Mouse (Mus musculus) ZHBTc4 (cell line): Measurements from ENCODE around the gene Msx2.
A peak's percentile ranks its signal among the peaks of the same experiment; 100 is the strongest.

ENCODE experiments used
- DNase-seq: peaks from one replicate; pipeline ENCODE4 v3.0.0-alpha.2; 2011; ENCODE audit warnings: low read depth, low spot score

Gene Msx2

GRCm38 (mm10) chr13:53465191-53465820, 7.6 kb downstream of the Msx2 start:
- DNase-seq = no peak

GRCm38 (mm10) chr13:53464441-53465001, 8.4 kb downstream of the Msx2 start:
- peak; percentile 52 for DNase-seq

- no peak for DNase-seq
These were observed 8.9 kb downstream of the Msx2 start for GRCm38 (mm10) chr13:53463946-53464345.

- DNase-seq = no peak
These were observed 9.8 kb downstream of the Msx2 start for GRCm38 (mm10) chr13:53463037-53463436.

- no peak for DNase-seq
These were observed 10.3 kb downstream of the Msx2 start for GRCm38 (mm10) chr13:53462649-53462970.

GRCm38 (mm10) chr13:53461855-53462648, 10.8 kb downstream of the Msx2 start:
- peak; percentile 91 for DNase-seq

GRCm38 (mm10) chr13:53461346-53461745, 11.5 kb downstream of the Msx2 start:
- peak; percentile 96 for DNase-seq

- DNase-seq = no peak
These were observed 14.1 kb downstream of the Msx2 start for GRCm38 (mm10) chr13:53458766-53459165.

GRCm38 (mm10) chr13:53454794-53455672, 17.8 kb downstream of the Msx2 start:
- DNase-seq = no peak

GRCm38 (mm10) chr13:53453927-53454326, 18.9 kb downstream of the Msx2 start:
- no peak for DNase-seq

- peak; percentile 85 for DNase-seq
These were observed 25.3 kb downstream of the Msx2 start for GRCm38 (mm10) chr13:53447609-53448008.

GRCm38 (mm10) chr13:53443602-53444001, 29.3 kb downstream of the Msx2 start:
- peak; percentile 88 for DNase-seq

GRCm38 (mm10) chr13:53442168-53442980, 30.5 kb downstream of the Msx2 start:
- DNase-seq = peak; percentile 73

- DNase-seq = no peak
These were observed 31.4 kb downstream of the Msx2 start for GRCm38 (mm10) chr13:53441307-53442028.

GRCm38 (mm10) chr13:53439957-53440356, 32.9 kb downstream of the Msx2 start:
- DNase-seq = no peak

GRCm38 (mm10) chr13:53426507-53426906, 46.4 kb downstream of the Msx2 start:
- peak; percentile 96 for DNase-seq

- no peak for DNase-seq
These were observed 51.7 kb downstream of the Msx2 start for GRCm38 (mm10) chr13:53421189-53421588.

- DNase-seq = no peak
These were observed 52.1 kb downstream of the Msx2 start for GRCm38 (mm10) chr13:53420741-53421140.

- DNase-seq = no peak
These were observed 53.2 kb downstream of the Msx2 start for GRCm38 (mm10) chr13:53419681-53420080.

GRCm38 (mm10) chr13:53417701-53418100, 55.2 kb downstream of the Msx2 start:
- no peak for DNase-seq
